Mouse (Mus musculus): Measurements from ENCODE around the gene Cer1.

DNA sequence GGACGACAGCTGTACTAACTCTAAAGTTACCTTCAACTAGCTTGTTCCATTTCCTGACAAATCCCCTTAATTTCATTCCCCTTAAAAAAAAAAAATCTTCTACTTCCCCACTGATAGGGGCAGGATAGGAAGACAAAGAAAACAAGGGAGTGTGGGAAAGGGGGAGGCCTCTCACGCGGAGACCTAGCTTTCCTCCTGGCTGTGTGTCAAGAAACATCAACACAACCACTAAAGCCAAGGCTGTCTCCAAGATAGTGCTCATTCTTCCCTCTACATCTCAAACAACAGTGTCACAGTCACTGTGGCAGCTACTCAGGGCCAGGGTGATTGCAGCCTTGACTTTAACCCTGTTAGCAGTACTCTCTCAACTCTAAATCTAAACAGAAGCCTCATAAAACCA is 24.4 kb downstream of the Cer1 start:
- TF ChIP-seq HCFC1 (IDR thresholded peaks at IDR 0.05; ENCODE audit: borderline replicate concordance, insufficient read depth, low read length): no peak
- no peak for TF ChIP-seq ZNF384 (IDR thresholded peaks at IDR 0.05; ENCODE audit: low read depth, low read length)
- no peak for TF ChIP-seq CHD2 (IDR thresholded peaks at IDR 0.05; ENCODE audit: low read depth, low read length)
- no peak for TF ChIP-seq MAFK (IDR thresholded peaks at IDR 0.05; ENCODE audit: insufficient read depth, low read depth, low read length)

Data from ES-E14 (cell line).